Comparison of ENCODE assay signal across 7 mouse cellular contexts in the genomic region with DNA sequence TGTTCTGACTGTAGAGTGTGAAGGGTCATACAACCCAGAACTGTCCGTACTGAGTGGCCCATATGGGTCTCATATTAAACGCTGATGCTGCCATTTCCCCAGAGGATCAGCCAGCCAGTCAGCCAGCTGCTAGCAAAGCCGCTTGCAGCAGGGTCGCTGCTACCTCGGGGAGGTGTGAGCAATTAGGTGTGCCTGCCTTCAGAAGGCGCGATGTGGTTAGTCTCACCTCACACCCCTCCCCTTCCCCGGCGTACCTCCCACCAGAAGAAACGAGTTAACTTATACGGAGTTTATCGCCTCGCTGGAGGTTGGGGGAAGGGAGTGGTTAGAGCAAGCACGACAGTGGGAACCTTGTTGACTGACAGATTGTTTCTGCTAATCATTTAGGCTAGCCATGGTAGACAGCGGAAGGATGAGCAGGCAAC. TPM values are rescaled to one million over a fixed set of nuclear protein-coding genes. Genes with fewer than 3 reads are reported as not detected.
DNase-seq lines count a peak whose midpoint lies in the region; ATAC-seq and TF ChIP-seq lines count a peak whose summit lies in the region.

No protein-coding gene starts in this region.

- peak overlapping the region; percentile 90 for H3K4me3 ChIP-seq in megakaryocyte, embryonic 14.5 days (replicated peaks)
- H3K4me3 ChIP-seq in embryonic facial prominence, embryonic 13.5 days = peak overlapping the region; percentile 65
- H3K4me3 ChIP-seq in hindbrain, embryonic 14.5 days (replicated peaks; ENCODE audit: low read length) = peak overlapping the region; percentile 49
- H3K4me3 ChIP-seq in limb, embryonic 14.5 days (replicated peaks; ENCODE audit: low read length) = peak overlapping the region; percentile 66

- peak overlapping the region; percentile 100 for H3K4me2 ChIP-seq in embryonic facial prominence, embryonic 13.5 days
- H3K4me2 ChIP-seq in hindbrain, embryonic 14.5 days (replicated peaks) = peak overlapping the region; percentile 94
- H3K4me2 ChIP-seq in limb, embryonic 14.5 days (replicated peaks; ENCODE audit: low read depth, low read length, severe bottlenecking) = peak overlapping the region; percentile 99

- DNase-seq in hindbrain, embryonic 14.5 days (ENCODE audit: low spot score) = no peak
- DNase-seq in limb, embryonic 14.5 days (ENCODE audit: low spot score) = no peak
- peak; percentile 31 for DNase-seq in retina, postnatal 7 days (ENCODE audit: low read depth, low spot score)

- no peaks in the 10 kb centered on the region for H3K9me3 ChIP-seq in megakaryocyte, embryonic 14.5 days
- H3K9me3 ChIP-seq in embryonic facial prominence, embryonic 13.5 days = no peaks in the 10 kb centered on the region
- no peaks in the 10 kb centered on the region for H3K9me3 ChIP-seq in hindbrain, embryonic 14.5 days (ENCODE audit: control insufficient read depth, low read length)
- no peaks in the 10 kb centered on the region for H3K9me3 ChIP-seq in limb, embryonic 14.5 days (ENCODE audit: control insufficient read depth, low read length)

- peaks cover 27% of the 10 kb centered on the region for H3K4me1 ChIP-seq in megakaryocyte, embryonic 14.5 days
- peaks cover 13% of the 10 kb centered on the region for H3K4me1 ChIP-seq in embryonic facial prominence, embryonic 13.5 days
- peaks cover 15% of the 10 kb centered on the region; the same call in 1 of the 2 replicates for H3K4me1 ChIP-seq in hindbrain, embryonic 14.5 days (replicated peaks; ENCODE audit: control insufficient read depth, insufficient read depth, low read length)
- H3K4me1 ChIP-seq in limb, embryonic 14.5 days (ENCODE audit: control insufficient read depth, insufficient read depth, low read length) = peaks cover 10% of the 10 kb centered on the region; the same call in 1 of the 2 replicates

- peaks cover 68% of the 10 kb centered on the region for H3K27me3 ChIP-seq in megakaryocyte, embryonic 14.5 days (replicated peaks)
- H3K27me3 ChIP-seq in embryonic facial prominence, embryonic 13.5 days = peaks cover 43% of the 10 kb centered on the region
- H3K27me3 ChIP-seq in hindbrain, embryonic 14.5 days (ENCODE audit: control insufficient read depth, insufficient read depth, low read length) = peaks cover 11% of the 10 kb centered on the region; the same call in 1 of the 2 replicates
- H3K27me3 ChIP-seq in limb, embryonic 14.5 days (ENCODE audit: control insufficient read depth, insufficient read depth, low read length) = no peaks in the 10 kb centered on the region

- no peaks in the 10 kb centered on the region for H3K36me3 ChIP-seq in megakaryocyte, embryonic 14.5 days (replicated peaks; ENCODE audit: low read length)
- no peaks in the 10 kb centered on the region for H3K36me3 ChIP-seq in embryonic facial prominence, embryonic 13.5 days
- no peaks in the 10 kb centered on the region for H3K36me3 ChIP-seq in hindbrain, embryonic 14.5 days (replicated peaks; ENCODE audit: control insufficient read depth, insufficient read depth)
- H3K36me3 ChIP-seq in limb, embryonic 14.5 days (ENCODE audit: control insufficient read depth, insufficient read depth, low read length) = no peaks in the 10 kb centered on the region

- peak overlapping the region; percentile 71; the same call in 1 of the 2 replicates for H3K9ac ChIP-seq in embryonic facial prominence, embryonic 13.5 days
- H3K9ac ChIP-seq in hindbrain, embryonic 14.5 days = peak overlapping the region; percentile 83
- peak overlapping the region; percentile 59; the same call in 1 of the 2 replicates for H3K9ac ChIP-seq in limb, embryonic 14.5 days (ENCODE audit: low read depth, low read length, severe bottlenecking)

- ATAC-seq in megakaryocyte, adult 5-6 weeks (ENCODE audit: poor library complexity, severe bottlenecking) = no peak
- no peak for ATAC-seq in embryonic facial prominence, embryonic 13.5 days (ENCODE audit: insufficient number of reproducible peaks, insufficient read depth, low FRiP score, low TSS enrichment, low read depth)
- ATAC-seq in hindbrain, embryonic 14.5 days (ENCODE audit: low FRiP score) = peak; percentile 28; the same call in 1 of the 2 replicates
- no peak for ATAC-seq in limb, embryonic 14.5 days (ENCODE audit: low FRiP score, low read depth)
- no peak for ATAC-seq in megakaryocyte-erythroid progenitor cell, adult 5-6 weeks (replicated peaks; ENCODE audit: low FRiP score, low TSS enrichment, poor library complexity, severe bottlenecking)

- 1% methylated on average over 15 of the region's 15 CpGs for WGBS in embryonic facial prominence, embryonic 13.5 days
- 0% methylated on average over 15 of the region's 15 CpGs for WGBS in hindbrain, embryonic 14.5 days
- WGBS in limb, embryonic 14.5 days = 0% methylated on average over 15 of the region's 15 CpGs

- TF ChIP-seq POLR2A in limb, embryonic 14.5 days (IDR thresholded peaks at IDR 0.05; ENCODE audit: borderline replicate concordance, extremely low read depth, insufficient read depth, insufficient read length) = no peak

- no peak overlapping the region for H3K27ac ChIP-seq in embryonic facial prominence, embryonic 13.5 days
- peak overlapping the region; percentile 74; the same call in 1 of the 2 replicates for H3K27ac ChIP-seq in hindbrain, embryonic 14.5 days
- no peak overlapping the region for H3K27ac ChIP-seq in limb, embryonic 14.5 days (replicated peaks; ENCODE audit: low read depth, low read length)

RNA-seq across cellular contexts. Expression of a gene that starts 0.8 kb away (rescaled TPM):
- polyA plus RNA-seq in megakaryocyte, embryonic 14.5 days (2012; ENCODE audit: insufficient read depth, low replicate concordance) = 2.9 TPM in 1 of 2 replicates, not detected in the other
- total RNA-seq in megakaryocyte, adult 5-6 weeks (2015) = 0.68 and 0.85 TPM in 2 replicates
- 0.81 and 1.2 TPM in 2 replicates for total RNA-seq in megakaryocyte, adult 5-6 weeks (2017)
- 8.5 and 9.8 TPM in 2 replicates for polyA plus RNA-seq in embryonic facial prominence, embryonic 13.5 days (2015; fragmentation: Nextera tagmentation; extraction: Ambion mirVana)
- 47.5 and 51.5 TPM in 2 replicates for polyA plus RNA-seq in hindbrain, embryonic 14.5 days (2014; fragmentation: Nextera tagmentation; extraction: Ambion mirVana)
- polyA plus RNA-seq in limb, embryonic 14.5 days (2012; rRNA removed) = 4.3 and 4.7 TPM in 2 replicates
- polyA plus RNA-seq in limb, embryonic 14.5 days (2014; fragmentation: Nextera tagmentation; extraction: Ambion mirVana) = 9.2 and 12.0 TPM in 2 replicates
- 0.46 and 2.5 TPM in 2 replicates for total RNA-seq in megakaryocyte-erythroid progenitor cell, adult 5-6 weeks (2014; fragmentation: Nextera tagmentation)
- total RNA-seq in megakaryocyte-erythroid progenitor cell, adult 5-6 weeks (2017) = 2.6 and 3.2 TPM in 2 replicates
